Mouse (Mus musculus) cerebellum, adult 2 months (tissue): ENCODE measurements around the gene Rhod.

Source experiments
- CTCF ChIP-seq: fragments of 200-500 bp; IDR thresholded peaks from 2 replicates; pipeline ENCODE4 v1.5.1; 2011; ENCODE audit warnings: low read depth, mild to moderate bottlenecking, control low read depth, low read length, moderate library complexity, borderline replicate concordance; ENCODE audit not compliant: insufficient read depth
- POLR2A ChIP-seq: fragments of 200-500 bp; IDR thresholded peaks from 2 replicates; pipeline ENCODE4 v1.6.1; 2011; ENCODE audit warnings: low read length, control low read depth, borderline replicate concordance; ENCODE audit not compliant: insufficient read depth

- no peak for TF ChIP-seq CTCF
- no peak for TF ChIP-seq POLR2A
Measured at GRCm38 (mm10) chr19:4433756-4434155, 5.5 kb downstream of the Rhod start.
